Mouse (Mus musculus) gonadal fat pad, adult 2 months (tissue): ENCODE results near the gene Evpl. TPM values are rescaled to one million over a fixed set of nuclear protein-coding genes. Genes with fewer than 3 reads are reported as not detected.

Experiments used
- DNase-seq: peaks from one replicate; pipeline ENCODE4 v3.0.0-alpha.2; 2012; ENCODE audit warnings: low read depth
- polyA plus RNA-seq: library from polyadenylated mRNA; depleted of rRNA; stranded (reverse); fragments of >200 nt; gene quantifications from 2 replicates; pipeline ENCODE4 v1.2.3, GENCODE M21; 2012

Evpl gene
- polyA plus RNA-seq, 1 experiment = 1.2 TPM

DNA sequence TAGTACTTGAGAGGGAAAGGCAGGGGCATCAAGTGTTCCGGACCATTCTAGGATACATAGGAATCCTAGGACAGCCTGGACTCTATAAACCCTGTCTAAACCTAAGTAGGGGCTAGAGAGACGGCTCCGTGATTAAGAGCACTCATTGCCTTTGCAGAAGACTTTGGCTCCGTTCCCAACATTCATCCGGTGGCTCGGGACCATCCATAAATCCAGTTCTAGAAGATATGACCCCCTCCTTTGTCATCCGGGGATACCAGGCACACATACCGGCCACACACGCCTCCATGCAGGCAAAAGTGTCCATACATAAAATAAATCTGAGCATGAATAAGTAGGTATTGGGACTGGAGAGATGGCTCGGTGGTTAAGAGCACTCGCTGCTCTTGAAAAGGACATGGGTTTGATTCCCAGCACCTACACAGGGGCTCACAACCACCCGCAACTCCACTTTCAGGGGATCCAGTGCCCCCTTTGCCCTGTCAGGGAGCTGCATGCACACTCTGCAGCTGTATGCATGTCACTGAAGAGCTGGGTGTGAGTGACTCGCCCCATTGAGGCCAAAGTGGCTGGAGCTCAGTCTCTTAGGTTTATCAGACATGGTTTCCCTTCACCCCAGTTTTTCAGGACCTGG lies 23.9 kb downstream of the Evpl start:
- DNase-seq = no peak

DNA sequence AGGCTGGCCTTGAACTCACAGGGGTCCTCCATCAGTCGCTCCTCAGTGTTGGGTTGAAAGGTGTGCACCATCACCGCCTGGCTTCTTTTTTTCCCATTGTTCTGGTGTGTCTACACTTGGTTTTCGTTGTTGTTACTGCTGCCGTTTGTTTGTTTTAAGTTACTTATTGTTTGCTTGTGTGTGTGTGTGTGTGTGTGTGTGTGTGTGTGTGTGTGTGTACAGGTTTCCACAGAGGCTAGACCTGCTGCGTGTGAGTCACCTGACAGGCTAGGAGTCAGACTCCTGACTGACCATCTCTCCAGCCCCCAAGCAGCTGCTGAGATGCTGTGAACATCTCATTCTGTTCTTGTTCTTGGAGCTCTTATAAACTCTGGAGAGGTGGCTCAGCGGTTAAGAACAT lies 25.0 kb downstream of the Evpl start:
- no peak for DNase-seq

DNA sequence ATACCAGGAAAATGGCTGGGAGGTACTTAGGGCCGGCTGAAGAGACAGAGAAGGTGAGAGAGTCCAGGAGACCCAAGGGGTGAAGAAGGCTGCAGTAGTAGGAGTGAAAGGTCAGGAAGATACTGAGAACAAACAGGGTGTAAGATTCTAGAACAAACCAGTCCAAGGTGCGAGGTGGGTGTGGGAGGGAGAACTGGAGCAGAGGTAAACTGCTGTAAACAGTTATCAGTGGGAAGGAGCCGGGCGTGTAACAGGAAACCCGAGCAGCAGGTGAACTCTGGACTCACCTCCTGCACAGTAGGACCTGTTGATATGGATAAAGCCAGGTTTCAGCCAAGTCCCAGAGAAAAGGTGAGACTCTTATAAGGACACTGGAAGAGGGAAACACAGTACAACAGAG lies 27.2 kb downstream of the Evpl start:
- DNase-seq = no peak

DNA sequence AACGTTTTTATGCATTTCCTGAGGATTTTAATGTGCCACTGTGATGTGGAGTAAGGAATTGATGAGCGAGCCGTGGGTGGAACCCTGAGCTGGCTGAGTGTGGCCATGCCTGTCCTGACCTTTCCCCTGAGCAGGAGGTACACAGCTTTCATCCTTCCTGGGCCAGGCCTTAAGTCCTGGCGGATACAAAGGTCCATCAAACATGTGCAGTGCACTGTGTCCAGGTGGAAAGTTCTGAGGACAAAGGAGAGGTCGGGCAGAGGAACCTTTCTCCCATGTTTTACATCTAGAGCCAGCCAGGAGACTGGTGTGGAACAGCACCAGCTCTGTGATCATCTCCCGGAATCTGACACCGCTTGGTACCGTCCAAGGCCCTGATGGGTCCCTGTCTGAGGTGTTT lies 28.6 kb downstream of the Evpl start:
- DNase-seq = no peak

DNA sequence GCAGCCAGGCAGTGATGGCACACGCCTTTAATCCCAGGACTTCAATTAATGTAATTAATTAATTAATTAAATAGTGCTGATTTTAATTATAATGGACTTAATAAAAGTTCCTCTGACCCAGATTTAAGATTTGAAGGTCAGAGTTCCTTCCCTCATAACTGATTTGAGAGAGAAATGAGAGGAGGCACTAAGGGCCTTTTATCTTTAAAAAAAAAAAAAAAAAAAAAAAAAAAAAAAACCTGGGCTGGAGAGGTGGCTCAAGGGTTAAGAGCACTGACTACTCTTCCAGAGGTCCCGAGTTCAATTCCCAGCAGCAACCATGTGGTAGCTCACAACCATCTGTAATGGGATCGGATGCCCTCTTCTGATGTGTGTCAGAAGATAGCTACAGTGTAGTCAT lies 29.2 kb downstream of the Evpl start:
- no peak for DNase-seq

DNA sequence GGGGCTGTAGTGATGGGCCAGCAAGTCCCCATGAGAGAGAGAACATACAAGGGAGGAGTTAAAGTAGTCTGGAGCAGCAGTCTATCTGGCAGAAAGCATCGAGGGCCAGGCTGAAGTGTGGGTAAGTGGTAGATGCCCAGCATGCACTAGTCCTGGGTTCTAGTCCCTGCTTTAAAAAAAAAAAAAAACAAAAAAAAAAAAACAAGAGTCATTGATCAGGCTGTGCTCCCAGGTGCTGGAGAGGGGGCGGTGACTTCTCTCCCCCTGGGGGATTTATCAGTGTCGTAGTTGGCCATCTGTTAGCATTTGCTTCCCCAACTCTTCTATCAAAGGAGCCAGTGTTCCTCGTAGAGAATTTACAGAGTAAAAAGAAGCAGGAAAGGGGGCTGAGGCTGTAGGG lies 31.2 kb downstream of the Evpl start:
- no peak for DNase-seq

DNA sequence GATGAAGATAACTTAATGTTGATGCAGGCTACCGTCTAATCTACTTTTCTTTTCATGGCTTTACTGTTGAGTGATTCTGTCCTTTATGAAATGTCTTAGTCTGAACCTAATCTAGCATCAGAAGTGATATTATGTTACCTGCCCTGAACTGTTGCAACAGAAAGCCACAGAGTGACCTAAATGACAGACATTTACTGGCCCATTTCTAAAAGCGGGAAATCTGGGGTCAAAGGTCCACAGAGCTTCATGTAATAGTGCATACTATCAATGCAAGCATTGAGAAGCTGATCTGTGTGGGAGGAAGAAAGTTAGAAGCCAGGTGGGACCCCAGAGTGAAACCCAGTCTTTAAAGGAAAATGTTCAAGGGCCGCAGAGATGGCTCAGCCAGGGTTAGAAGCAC lies 34.7 kb downstream of the Evpl start:
- DNase-seq = no peak

DNA sequence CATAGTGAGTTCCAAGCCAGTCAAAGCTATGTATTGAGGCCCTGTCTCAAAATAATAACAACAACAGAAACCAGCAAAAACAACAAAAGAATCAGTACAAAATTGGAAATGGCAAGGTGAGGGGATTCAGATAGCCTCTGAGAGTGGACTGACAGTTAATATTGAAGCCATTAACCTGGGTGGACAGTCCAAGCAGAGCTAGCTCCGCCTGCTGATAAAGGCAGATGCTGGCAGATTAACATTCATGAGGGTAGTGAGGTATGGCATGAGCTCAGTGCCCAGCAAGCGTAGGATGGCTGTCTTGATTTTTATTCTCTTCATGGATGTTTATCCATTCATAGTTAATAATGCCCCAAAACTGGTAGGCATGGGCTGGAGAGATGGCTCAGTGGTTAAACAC lies 36.7 kb downstream of the Evpl start:
- no peak for DNase-seq

DNA sequence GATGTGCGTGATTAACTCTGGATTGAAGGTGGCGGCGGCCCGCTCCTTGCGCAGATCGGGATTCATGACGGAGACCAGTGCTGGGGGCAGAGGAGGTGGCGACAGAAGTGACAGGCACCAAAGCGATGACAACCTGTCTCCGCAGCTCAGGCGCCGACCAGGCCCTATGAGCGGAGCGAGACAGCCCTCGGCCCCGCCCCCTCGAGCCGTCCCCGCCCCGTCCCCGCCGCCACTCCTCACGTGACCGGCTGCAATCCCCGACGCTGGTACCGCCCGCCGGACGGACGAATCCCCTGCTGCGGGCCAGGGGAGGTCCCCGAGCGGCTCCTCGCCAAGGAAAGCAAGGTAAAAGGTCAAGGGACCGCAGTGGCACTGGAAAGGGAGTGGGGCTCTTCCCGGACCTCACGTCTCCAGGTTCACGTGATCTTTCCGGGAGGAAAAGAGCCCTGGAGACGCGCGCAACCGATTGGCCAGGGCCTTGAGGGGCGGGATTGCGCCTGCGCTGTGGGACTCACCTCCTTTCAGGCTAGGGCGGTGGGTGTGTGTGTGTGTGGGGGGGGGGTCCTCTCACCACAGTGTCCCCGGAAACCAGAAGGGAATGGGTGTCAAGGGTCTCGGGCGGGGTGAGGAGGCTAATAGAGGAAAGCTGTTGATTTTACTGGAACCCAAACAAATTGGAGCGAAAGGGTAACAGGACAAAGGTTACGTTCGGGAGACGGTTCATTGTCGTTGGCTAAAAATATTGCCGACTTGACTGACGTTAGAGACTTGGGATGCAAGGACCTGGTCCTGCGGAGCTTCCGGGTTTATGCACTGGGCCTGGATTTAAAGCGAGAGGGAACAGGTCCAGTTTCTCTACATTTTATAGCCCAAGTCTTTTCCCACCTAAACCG lies 39.0 kb downstream of the Evpl start, which contains the start of the genes Ten1 and Acox1:
TSS of gene Ten1 (plus strand) at position 217 of the 893 bp plus-strand sequence.
TSS of gene Acox1 (minus strand) at position 407 of the 893 bp plus-strand sequence.
- DNase-seq = peak; percentile 87

DNA sequence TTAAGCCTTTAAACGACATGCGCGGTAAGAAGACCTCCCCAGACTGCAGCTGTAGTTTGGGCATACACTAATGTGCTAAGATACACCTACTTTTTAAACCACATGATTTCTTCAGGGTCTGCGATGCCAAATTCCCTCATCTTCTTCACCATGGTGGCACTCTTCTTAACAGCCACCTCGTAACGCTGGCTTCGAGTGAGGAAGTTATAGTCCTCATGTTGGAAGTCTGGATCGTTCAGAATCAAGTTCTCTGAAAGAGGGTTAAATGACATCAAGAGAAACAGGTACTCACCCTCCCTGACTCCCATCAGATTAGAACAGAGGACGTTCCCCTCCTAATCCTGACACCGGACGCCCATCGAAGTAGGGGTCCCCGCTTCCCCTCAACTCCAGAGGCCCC lies 39.7 kb downstream of the Evpl start:
- DNase-seq = no peak

DNA sequence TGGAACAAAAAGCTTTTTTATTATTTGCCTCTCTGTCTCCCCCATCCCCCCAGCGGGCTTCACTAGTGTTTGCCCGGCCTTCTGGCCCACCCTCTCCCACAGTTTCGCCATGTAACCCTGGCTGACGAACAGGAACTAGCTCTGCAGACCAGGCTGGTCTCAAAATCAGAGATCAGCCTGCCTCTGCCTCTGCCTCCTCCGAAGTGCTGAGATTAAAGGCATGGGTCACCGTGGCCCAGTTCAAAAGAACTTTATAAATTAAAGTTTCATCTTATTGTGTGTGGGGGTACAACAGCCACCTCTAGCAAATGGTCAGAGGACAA lies 40.3 kb downstream of the Evpl start:
- DNase-seq = no peak

DNA sequence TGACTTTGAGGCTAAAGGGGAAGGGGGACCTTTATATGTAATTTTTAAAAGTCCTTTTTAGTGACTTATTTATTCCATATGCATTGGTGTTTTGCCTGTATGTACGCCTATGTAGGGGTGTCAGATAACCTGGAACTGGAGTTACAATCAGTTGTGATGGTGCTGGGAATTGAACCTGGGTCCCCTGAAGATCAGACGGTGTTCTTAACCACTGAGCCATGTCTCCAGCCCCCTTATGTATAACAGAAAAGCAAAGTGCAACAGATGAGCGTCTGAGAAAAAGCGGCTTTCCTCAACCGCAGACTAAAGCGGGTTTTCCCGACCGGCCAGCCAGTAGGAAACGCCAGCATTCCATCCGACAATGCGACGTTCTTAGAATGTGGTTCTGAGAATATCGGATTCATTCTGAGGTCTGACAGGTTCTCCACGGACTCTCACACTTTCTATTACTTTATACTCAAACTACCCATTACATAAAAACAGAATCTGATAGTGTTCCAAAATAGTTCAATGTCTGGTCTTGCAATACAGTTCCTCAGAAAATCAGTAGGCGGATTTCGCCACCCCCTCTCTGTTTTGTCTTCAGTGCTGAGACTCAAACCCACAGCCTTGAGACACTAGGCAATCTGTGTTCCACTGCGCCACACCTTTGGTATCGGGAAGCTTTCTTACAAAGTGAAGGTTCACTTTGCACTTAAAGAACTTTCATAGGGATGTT lies 40.9 kb downstream of the Evpl start:
- no peak for DNase-seq

DNA sequence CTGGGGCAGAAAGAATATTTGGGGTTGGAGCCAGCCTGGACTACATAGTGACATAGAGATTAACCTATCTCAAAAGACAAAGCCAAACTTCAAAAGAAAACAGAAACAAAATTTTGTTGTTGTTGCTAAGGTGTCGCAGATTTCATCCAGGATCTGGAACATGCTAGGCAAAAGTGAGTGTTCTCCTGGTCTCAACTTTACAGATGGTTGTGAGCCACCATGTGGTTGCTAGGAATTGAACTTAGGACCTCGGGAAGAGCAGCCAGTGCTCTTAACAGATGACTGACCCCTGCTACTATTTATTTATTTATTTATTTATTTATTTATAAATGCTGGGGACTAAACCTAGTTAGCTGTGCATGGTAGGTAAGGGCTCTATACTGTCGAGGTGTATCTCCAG lies 41.5 kb downstream of the Evpl start:
- DNase-seq = no peak

DNA sequence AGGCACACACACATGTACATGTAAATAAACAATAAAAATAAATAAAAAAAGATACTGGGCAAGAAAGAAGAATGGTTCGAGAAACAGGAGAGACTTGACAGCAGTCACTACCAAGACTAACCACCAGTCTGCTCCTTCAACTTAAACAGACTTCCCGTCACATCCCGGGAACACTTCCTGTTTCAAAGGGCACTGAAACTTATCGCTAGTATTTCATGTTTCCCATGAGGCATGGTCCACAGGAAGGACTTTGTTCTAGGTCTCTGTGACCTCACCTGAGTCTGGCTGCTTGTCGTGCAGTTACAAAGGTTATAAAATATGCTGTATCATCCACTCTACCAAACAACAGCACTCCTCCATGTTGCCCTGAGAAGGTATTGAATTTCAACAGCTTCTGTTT lies 42.6 kb downstream of the Evpl start:
- no peak for DNase-seq

DNA sequence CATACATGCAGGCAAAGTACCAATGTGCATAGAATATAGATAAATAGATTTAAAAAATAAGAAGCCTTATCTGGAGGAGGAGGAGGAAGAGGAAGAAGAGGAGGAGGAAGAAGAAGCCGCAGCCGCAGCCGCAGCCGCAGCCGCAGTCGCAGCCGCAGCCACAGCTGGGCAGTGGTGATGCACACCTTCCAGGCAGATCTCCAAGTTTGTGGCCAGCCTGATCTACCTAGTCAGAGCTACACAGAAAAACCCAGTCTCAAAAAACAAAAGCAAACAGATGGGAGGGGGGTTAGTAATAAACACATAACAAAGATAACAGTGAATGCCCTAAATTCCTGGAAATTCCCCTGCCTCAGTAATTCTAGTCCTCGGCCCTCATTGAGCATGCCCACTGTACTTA lies 43.3 kb downstream of the Evpl start:
- DNase-seq = no peak

DNA sequence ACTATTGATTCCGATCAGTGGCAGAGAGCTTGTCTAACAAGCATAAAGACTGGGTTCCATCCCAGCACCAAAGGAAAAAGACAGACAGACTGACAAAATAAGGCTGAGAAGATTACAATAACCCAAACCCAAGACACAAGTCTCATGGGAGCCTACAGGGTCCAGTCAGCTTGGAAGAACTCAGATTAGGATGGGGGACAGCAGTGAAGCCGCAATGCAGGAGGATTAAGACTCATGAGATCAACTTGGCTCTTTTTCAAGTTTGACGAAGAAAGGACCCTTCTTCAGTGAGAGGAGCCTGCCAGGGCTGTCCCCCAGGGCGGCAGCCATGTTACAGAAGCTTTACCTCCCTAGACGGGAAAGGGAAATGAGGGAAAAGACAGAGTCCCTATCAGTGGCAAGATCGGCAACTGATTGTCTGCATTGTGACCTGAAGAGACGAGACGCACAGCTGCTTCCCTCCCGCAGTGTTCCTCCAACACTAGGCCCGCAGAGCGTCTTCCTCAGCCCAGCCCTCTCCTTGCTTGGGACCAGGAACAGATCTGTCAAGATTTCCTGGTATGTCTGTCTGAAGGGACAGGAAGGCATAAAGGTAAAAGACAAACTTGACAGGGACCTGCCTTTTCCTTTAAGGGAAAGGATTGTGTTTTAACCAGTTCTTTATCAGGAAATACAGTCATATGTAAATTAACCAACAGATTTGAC lies 50.5 kb downstream of the Evpl start:
- no peak for DNase-seq

DNA sequence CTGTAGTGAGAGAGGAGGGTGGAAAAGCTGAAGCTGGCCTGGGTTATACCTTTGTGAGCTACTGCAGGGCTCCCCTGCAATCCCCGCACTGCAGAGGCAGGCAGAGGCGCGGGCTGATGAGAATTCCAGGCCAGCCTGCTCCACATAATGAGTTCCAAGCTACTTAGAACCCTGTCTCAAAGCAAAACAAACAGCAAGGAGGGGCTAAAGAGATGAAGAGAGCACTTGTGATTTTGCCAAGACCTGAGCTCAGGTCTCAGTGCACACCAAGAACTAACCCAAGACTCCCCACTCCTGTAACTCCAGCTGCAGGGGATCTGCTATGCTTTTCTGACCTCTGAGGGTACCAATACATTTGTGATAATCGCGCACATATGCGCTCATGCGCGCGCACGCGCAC lies 51.5 kb downstream of the Evpl start:
- DNase-seq = no peak

DNA sequence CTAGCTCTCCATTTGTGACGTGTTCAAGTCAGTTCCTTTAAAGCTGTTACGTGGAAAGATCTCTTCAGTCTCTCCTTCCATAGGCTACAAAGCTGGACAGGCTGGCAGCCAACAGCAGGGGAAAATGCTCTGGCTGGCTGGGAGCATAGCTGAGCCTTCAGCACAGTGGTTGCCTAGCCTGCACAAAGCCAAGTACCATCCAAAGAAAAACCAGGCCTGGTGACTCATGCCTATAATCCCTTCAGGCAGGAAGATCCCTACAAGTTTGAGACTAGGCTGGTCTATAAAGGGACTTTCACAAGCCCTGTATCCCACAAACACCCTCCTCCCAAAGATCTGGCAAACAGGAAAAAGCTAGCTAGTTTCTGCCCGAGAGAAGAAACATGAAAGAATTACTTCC lies 52.0 kb downstream of the Evpl start:
- DNase-seq = no peak

DNA sequence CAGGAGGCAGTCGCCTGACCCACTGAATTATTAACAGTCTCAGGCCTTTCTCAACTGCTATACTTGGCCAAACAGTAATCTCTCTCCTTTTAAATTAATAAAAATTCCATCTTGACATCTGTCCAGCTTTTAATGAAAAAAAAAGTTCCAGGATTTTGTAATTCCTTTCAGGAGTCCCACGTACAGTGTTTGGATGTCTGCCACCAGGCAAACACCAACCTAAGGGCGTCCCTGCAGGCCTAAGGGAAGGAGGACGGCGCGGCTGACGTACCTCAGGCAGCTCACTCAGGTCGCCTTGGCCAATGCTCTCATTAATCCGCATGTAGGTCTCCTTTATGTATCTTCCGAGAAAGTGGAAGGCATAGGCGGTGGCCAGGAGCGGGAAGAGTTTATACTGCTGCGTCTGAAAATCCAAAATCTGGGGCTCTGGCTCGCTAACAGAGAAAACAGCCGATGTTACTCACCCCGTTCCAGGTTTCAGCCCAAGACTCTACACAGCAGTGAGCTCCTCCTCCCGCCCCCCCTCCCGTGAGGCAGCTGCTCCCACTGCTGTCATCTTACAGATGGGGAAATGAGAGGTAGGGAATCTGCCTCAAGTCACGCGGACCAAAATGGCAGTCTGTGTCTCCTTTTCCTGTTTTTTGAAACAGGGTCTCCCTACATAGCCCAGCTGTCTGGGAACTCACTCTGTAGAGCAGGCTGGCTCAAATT lies 59.3 kb downstream of the Evpl start:
- DNase-seq = no peak

DNA sequence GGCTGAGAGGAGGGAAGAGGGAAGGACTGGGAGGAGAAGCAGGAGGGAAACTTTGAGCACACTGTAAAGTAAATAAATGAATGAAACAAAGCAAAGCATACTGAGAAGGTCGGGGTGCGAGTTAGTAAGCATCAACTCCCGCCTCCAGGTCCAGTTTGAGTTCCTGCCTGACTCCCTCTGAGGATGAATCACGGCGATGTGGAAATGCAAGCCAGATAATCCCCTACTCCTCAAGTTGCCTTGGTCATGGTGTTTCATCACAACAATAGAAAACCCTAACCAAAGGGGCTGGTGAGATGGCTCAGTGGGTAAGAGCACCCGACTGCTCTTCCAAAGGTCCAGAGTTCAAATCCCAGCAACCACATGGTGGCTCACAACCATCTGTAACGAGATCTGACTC lies 61.9 kb downstream of the Evpl start:
- DNase-seq = no peak

DNA sequence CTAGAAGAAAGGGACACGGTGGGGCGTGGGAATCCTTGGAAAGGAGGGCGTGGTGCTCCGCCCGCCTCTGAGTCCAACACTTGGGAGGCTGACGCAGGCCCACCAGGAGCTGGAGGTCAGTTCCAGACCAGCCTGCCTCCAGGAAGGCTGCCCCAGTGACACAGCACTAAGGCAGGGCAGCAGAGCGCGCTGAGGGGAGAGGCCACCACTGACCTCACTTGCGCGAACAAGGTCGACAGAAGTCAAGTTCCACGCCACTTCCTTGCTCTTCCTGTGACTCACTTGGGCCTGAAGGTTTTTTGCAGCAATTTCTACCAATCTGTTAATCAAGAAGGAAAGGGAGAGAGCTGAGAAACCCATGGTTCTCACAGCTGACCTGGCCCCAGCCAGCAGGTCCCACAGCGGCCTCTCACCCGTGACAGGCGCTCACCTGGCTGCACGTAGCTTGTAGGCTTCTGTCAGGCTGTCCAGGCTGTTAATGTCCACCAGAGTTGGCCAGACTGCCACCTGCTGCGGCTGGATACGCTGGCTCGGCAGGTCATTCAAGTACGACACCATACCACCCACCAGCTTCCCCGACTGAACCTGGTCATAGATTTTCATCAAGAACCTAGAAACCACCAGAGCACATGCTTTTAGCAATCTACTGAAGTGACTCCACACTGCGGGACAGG lies 63.0 kb downstream of the Evpl start:
- no peak for DNase-seq
